Mouse (Mus musculus): ENCODE data around the gene Olfr1178.

DNA sequence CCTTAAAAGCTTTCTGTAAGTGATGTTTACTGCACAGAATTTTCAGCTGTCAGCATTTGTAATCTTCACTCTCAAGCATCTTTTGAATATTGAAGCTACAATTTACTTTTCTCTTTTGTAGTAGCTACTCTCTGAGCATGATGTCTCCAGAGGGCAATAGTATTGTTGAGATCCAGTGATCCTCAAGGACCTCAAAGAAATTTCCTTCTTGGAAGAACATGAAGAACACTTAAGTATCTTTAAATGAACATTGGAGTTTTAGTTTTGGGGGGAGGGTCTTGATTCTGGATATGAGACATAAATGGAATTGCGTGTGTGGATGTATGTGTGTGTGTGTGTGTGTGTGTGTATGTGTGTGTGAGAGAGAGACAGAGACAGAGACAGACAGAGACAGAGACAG lies 62.2 kb downstream of the Olfr1178 start, which contains the start of gene Gm13757:
- TF ChIP-seq POLR2A (IDR thresholded peaks at IDR 0.05; ENCODE audit: borderline replicate concordance, extremely low read depth, insufficient read depth, insufficient read length, poor library complexity, severe bottlenecking) (no peak), CTCF (IDR thresholded peaks at IDR 0.05; ENCODE audit: borderline replicate concordance, extremely low read depth, insufficient read depth, insufficient read length) (no peak)
